Mouse (Mus musculus) kidney, embryonic 14.5 days (tissue): ENCODE measurements at regions not wholly inside any gene's neighbourhood (a gene's known extent, or its start where the extent isn't known, plus 50 kb on each side); places are given as distances from the start of the nearest gene placed in this dataset.

ENCODE experiments used
- ATAC-seq: fragments of 200-750 bp; cut with Nextera tagmentation; 2 replicates; pipeline ENCODE4 v1.8.0; 2017; ENCODE audit warnings: moderate number of reproducible peaks, mild to moderate bottlenecking, moderate TSS enrichment, moderate library complexity; ENCODE audit not compliant: low FRiP score, low TSS enrichment
- H3K27ac ChIP-seq: fragments of 300-500 bp; sonication (generic); 2 replicates; pipeline ENCODE4 v1.5.1; 2014; ENCODE audit warnings: low read depth, mild to moderate bottlenecking, low read length, moderate library complexity, mixed read lengths
- H3K27me3 ChIP-seq: fragments of 300-500 bp; sonication (generic); 2 replicates; pipeline ENCODE4 v1.6.1; 2014; ENCODE audit warnings: mild to moderate bottlenecking, low read length; ENCODE audit not compliant: control insufficient read depth, insufficient read depth
- H3K36me3 ChIP-seq: fragments of 300-500 bp; sonication (generic); 2 replicates; pipeline ENCODE4 v1.6.1; 2014; ENCODE audit warnings: low read length, mixed read lengths; ENCODE audit not compliant: control insufficient read depth, insufficient read depth
- H3K4me1 ChIP-seq: fragments of 300-500 bp; sonication (generic); 2 replicates; pipeline ENCODE4 v1.6.1; 2014; ENCODE audit warnings: low read length, mixed read lengths; ENCODE audit not compliant: control insufficient read depth, insufficient read depth
- H3K4me2 ChIP-seq: fragments of 300-500 bp; sonication (generic); replicated peaks from 2 replicates; pipeline ENCODE4 v1.6.1; 2014; ENCODE audit warnings: low read depth, mild to moderate bottlenecking, low read length
- H3K4me3 ChIP-seq: fragments of 300-500 bp; sonication (generic); 2 replicates; pipeline ENCODE4 v1.5.1; 2014; ENCODE audit warnings: mild to moderate bottlenecking, low read length
- H3K9ac ChIP-seq: fragments of 300-500 bp; sonication (generic); 2 replicates; pipeline ENCODE4 v1.6.1; 2014; ENCODE audit warnings: low read depth, mild to moderate bottlenecking, low read length, moderate library complexity
- H3K9me3 ChIP-seq: fragments of 300-500 bp; sonication (generic); 2 replicates; pipeline ENCODE4 v1.6.1; 2016; ENCODE audit warnings: low read length; ENCODE audit not compliant: control insufficient read depth
- WGBS: fragments of 180-500 bp; shearing (Covaris S2); extraction: QIAGEN DNeasy Blood & Tissue Kit; methylation state at CpG from one replicate; pipeline ENCODE4 v1.1.7; 2014; 5-methylcytosine and 5-hydroxymethylcytosine counted together

DNA sequence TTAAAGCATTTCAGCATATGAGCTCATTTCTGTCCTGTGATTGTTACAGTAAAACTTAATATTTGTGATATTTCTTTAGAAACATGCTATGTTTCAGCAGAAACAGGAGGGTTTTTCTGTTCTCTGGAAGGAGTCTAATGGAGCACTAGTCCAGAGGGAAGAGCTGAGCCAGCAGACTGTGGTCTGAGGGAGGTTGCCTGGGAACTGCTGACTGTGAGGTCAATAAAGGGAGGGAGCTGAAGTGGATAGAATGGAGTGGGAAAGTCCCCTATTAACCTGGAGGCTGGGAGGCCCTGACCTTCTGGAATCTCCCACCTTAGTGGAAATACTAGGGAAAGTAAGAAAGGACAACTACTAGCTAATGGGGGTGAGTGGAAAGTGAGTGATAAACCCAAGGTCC, 129.5 kb downstream of the Ogfrl1 start:
- H3K4me3 ChIP-seq = no peak overlapping the region
- no peak overlapping the region for H3K27ac ChIP-seq
- no peak overlapping the region for H3K9ac ChIP-seq
- H3K4me1 ChIP-seq = peaks cover 10% of the 10 kb centered on the region; the same call in 1 of the 2 replicates
- no peaks in the 10 kb centered on the region for H3K9me3 ChIP-seq
- H3K4me2 ChIP-seq = no peak overlapping the region
- H3K36me3 ChIP-seq = no peaks in the 10 kb centered on the region; the same call in 1 of the 2 replicates
- ATAC-seq = no peak
- no peaks in the 10 kb centered on the region for H3K27me3 ChIP-seq

DNA sequence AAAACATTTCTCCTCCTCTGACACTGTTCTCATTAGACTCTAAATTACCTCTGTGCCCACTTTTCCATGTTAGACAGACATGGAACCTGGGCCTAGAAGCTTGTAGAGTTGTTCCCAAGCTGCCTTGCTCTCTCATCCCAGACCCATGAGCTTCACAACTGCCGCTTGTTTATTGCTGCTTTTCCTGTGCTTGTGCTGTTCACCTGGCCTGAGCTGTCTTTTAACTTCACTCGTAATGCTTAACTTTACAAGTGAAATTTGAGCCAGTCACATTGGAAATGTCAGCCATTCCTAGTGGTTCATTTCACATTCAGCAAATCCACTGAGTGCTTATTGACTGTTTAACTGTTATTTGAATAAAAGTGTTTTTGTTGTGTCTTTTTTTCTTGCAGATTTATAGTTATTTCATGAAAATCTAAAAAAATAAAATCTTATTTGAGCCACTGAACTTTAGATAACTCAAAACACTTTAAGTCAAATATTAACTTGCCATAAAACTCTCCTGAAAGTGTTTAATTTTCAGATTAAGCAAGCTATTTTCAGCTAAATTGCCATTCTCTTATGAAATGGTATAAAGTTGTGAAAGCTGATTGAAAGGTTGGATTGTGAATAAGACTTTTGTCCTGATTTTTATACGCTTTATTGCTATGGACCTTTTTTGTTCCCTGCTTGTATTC, 131.9 kb downstream of the Ogfrl1 start:
- no peaks in the 10 kb centered on the region for H3K27me3 ChIP-seq
- 52% methylated on average over 3 of the region's 3 CpGs for WGBS
- no peak overlapping the region for H3K9ac ChIP-seq
- no peak overlapping the region for H3K4me2 ChIP-seq
- no peaks in the 10 kb centered on the region for H3K36me3 ChIP-seq
- no peak overlapping the region for H3K4me3 ChIP-seq
- H3K27ac ChIP-seq = no peak overlapping the region
- peak; percentile 40; the same call in 1 of the 2 replicates for ATAC-seq
- no peaks in the 10 kb centered on the region for H3K9me3 ChIP-seq
- peaks cover 10% of the 10 kb centered on the region; the same call in 1 of the 2 replicates for H3K4me1 ChIP-seq

DNA sequence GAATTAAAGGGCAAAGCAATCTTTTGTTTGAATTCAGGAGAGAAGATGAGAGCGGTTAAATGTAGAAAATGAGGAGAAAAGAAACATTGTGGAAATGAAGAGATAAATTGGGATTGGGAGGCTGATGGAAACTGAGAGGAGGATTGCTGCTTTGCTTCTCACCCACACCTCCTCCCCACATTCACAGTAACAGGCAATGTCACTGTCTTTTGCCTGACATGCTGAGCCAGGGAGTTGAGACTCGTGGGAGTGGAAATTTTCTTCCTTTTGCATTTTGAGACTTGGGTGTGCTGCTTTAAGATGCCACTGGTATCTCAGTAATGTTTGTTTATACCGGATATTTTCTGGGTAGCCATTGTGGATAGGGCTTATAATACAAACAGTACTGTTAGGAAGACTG, 133.3 kb downstream of the Ogfrl1 start:
- WGBS = 46% methylated on average over 3 of the region's 3 CpGs
- no peaks in the 10 kb centered on the region for H3K9me3 ChIP-seq
- no peak overlapping the region for H3K4me3 ChIP-seq
- peaks cover 10% of the 10 kb centered on the region; the same call in 1 of the 2 replicates for H3K4me1 ChIP-seq
- ATAC-seq = no peak
- no peaks in the 10 kb centered on the region for H3K36me3 ChIP-seq
- H3K27me3 ChIP-seq = no peaks in the 10 kb centered on the region
- H3K9ac ChIP-seq = no peak overlapping the region
- no peak overlapping the region; the same call in 1 of the 2 replicates for H3K27ac ChIP-seq
- no peak overlapping the region for H3K4me2 ChIP-seq

DNA sequence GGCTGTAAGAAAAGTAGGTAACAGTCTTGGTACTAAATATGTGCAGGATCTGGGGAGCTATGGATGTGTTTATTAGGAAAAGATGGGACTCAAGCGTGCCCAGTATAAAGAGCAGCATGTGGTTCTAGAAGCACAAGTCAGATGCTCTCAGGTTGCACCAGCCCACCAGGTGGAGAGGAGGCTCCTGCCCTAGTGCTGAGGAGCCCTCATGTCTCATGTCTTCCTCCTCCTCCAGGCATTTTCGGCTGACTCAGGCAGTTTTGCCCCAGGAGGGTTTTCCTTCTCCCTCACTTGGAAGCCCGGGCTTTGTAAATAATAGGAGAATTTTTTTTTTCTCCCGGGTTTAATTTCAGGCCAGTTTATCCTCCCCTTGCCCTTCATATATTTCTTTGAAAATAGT, 133.8 kb downstream of the Ogfrl1 start:
- no peaks in the 10 kb centered on the region for H3K9me3 ChIP-seq
- ATAC-seq = peak; percentile 80
- H3K9ac ChIP-seq = no peak overlapping the region
- H3K4me2 ChIP-seq = no peak overlapping the region
- no peak overlapping the region for H3K4me3 ChIP-seq
- peak overlapping the region; percentile 7; the same call in 1 of the 2 replicates for H3K27ac ChIP-seq
- no peaks in the 10 kb centered on the region for H3K36me3 ChIP-seq
- WGBS = 17% methylated on average over 4 of the region's 4 CpGs
- peaks cover 10% of the 10 kb centered on the region; the same call in 1 of the 2 replicates for H3K4me1 ChIP-seq
- no peaks in the 10 kb centered on the region for H3K27me3 ChIP-seq

DNA sequence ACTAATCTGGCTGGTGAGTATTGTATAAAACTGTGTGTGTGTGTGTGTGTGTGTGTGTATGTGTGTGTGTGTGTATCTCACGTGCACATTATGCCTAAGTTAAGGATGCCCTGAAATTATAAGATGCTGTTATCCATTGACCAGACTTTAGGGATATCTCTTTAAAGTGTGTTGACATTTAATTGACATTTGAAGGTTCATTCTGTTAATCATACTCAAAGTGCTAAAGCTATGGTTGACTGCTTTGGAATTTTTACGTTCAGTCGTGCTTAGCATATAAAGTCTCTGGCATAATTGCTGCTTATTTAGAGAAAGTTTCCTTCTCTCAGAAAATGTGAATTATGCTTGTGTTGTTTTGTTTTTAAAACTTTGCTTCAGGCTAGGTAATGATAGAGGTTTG, 135.9 kb downstream of the Ogfrl1 start:
- peaks cover 10% of the 10 kb centered on the region; the same call in 1 of the 2 replicates for H3K4me1 ChIP-seq
- H3K27ac ChIP-seq = no peak overlapping the region
- no peaks in the 10 kb centered on the region for H3K9me3 ChIP-seq
- no peak overlapping the region for H3K4me3 ChIP-seq
- H3K9ac ChIP-seq = no peak overlapping the region
- no peak; the same call in 1 of the 2 replicates for ATAC-seq
- H3K27me3 ChIP-seq = no peaks in the 10 kb centered on the region
- H3K36me3 ChIP-seq = no peaks in the 10 kb centered on the region
- H3K4me2 ChIP-seq = no peak overlapping the region
- WGBS = 41% methylated on average over 3 of the region's 3 CpGs

DNA sequence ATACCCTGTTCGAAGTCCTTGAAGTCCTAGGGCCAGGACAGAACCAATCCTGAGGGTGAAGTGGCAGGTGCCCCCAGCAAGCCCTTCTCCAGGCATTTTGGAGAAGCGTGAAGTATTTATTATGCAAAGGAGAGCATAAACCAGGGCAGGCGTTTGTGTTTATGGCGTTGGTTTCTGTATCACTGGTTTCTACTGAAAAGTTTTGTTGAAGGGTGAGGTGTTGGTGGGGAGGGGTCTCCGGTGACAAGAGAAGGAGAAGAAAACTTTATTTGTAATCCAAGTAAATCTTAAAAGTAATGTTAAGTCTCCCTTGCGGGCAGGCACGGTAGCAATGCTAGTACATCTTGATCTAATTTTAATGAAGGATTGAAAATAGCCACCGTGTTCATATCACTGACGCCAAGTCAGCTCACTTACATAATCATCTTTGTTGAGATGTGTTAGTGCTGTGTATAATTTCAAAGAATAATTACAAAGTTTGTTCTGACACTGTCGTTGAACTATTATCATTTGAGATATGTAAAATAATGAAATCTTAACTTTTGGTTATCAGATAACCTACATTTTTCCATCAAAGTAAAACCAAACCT, 140.2 kb downstream of the Ogfrl1 start:
- no peaks in the 10 kb centered on the region for H3K36me3 ChIP-seq
- no peaks in the 10 kb centered on the region for H3K9me3 ChIP-seq
- WGBS = 27% methylated on average over 10 of the region's 10 CpGs
- H3K4me2 ChIP-seq = peak overlapping the region; percentile 67
- ATAC-seq = no peak
- no peak overlapping the region; the same call in 1 of the 2 replicates for H3K27ac ChIP-seq
- no peaks in the 10 kb centered on the region for H3K27me3 ChIP-seq
- H3K4me1 ChIP-seq = no peaks in the 10 kb centered on the region
- H3K9ac ChIP-seq = peak overlapping the region; percentile 85
- peak overlapping the region; percentile 77 for H3K4me3 ChIP-seq

DNA sequence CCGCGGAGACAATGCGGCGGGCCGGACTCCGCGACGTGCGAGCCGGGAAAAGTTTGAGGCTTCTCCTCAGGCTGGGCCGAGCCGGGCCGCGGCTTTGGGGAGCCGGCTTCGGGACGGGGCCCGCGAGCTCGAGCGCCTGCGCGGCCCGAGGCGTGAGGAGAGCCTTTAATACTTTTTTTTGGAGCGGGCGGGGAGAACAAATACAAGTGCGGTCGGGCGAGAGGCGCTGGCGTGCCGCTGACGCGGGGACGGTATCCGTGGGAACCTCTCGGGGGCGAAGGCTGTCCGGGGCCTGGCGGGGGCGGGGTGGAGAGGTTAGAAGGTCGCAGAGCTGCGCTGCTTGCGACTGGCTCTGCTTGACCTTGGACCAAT, 141.0 kb downstream of the Ogfrl1 start:
- H3K4me1 ChIP-seq = no peaks in the 10 kb centered on the region
- H3K9ac ChIP-seq = peak overlapping the region; percentile 85
- H3K36me3 ChIP-seq = no peaks in the 10 kb centered on the region
- 1% methylated on average over 45 of the region's 45 CpGs for WGBS
- H3K27ac ChIP-seq = peak overlapping the region; percentile 86
- peak; percentile 68 for ATAC-seq
- H3K9me3 ChIP-seq = no peaks in the 10 kb centered on the region
- peak overlapping the region; percentile 67 for H3K4me2 ChIP-seq
- H3K4me3 ChIP-seq = peak overlapping the region; percentile 77
- H3K27me3 ChIP-seq = no peaks in the 10 kb centered on the region

DNA sequence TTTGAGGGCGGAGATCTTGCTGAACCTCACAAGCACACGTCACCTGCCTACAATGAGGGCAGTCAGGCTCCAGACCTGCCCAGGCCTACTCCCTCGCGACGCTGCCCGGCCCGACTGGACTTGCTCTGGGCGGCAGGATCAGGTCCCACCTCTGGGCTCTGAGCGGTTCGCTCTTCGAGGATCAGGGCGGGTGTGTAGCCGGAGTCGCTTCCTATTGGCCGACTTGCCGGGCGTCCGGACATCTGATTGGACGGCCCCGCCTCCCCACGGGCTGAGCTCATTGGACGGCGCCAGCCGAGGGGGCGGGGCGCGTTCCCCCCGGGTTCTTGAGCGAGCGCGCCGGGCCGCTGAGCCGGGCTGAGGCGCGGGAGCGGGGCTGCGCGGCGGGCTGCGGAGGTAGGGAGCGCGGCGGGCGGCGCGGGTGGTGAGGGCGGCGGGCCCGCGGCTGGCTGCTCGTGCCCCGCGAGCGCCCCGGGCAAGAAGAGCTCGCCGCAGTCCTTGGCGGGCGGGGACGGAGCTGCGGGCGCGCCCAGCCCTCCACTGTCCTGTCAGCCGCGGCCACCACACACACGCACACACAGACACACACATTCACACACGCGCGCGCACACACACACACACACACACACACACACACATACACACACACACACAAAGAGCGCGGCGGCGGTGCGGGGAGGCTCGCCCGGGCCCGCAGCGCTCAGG, 141.5 kb downstream of the Ogfrl1 start:
- H3K9ac ChIP-seq = peak overlapping the region; percentile 85
- H3K36me3 ChIP-seq = no peaks in the 10 kb centered on the region
- peak overlapping the region; percentile 67 for H3K4me2 ChIP-seq
- no peaks in the 10 kb centered on the region for H3K27me3 ChIP-seq
- peak overlapping the region; percentile 77 for H3K4me3 ChIP-seq
- H3K9me3 ChIP-seq = no peaks in the 10 kb centered on the region
- peak overlapping the region; percentile 86 for H3K27ac ChIP-seq
- ATAC-seq = peak; percentile 100
- WGBS = under 1% methylated on average over 53 of the region's 80 CpGs
- no peaks in the 10 kb centered on the region for H3K4me1 ChIP-seq

DNA sequence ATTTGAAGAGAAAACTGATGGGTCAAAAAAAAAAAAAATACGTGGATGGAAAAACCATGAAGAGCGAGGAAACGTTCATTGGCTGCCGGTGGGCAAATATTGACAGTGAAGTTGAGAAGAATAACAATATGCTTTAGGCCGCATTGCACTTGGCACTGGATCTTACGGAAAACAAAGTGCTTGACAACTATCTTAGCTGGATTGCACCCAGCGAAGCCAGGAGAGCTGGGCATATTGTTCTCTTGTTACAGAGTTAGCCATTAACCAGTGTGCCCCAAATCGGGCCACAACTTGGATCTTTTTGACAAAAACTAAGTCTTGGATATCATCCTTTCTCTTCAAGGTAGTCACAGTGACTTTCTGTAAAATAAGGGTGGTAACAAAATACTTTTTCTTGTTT, 143.3 kb downstream of the Ogfrl1 start:
- Histone ChIP-seq H3K4me2 (no peak overlapping the region), H3K27me3 (no peaks in the 10 kb centered on the region), H3K36me3 (no peaks in the 10 kb centered on the region), H3K4me1 (no peaks in the 10 kb centered on the region), H3K9ac (no peak overlapping the region), H3K9me3 (no peaks in the 10 kb centered on the region), H3K4me3 (no peak overlapping the region), H3K27ac (no peak overlapping the region)
- 85% methylated on average over 8 of the region's 8 CpGs for WGBS
- ATAC-seq = no peak
